Mouse (Mus musculus) testis, adult 2 months (tissue): ENCODE data around the gene Twsg1. TPM values are rescaled to one million over a fixed set of nuclear protein-coding genes. Genes with fewer than 3 reads are reported as not detected.
"Not testable (repeated sequence)": the region's sequence is repeated elsewhere in the genome, so short reads cannot be mapped to it uniquely, and the experiment has no call there.

ENCODE experiments used
- H3K27ac ChIP-seq: fragments of 200-500 bp; 2 replicates; pipeline ENCODE4 v1.5.1; 2012; ENCODE audit warnings: low read depth, low read length; ENCODE audit not compliant: control insufficient read depth, insufficient read depth
- H3K27me3 ChIP-seq: fragments of 200-500 bp; 2 replicates; pipeline ENCODE4 v1.6.1; 2012; ENCODE audit warnings: mild to moderate bottlenecking, low read length, moderate library complexity; ENCODE audit not compliant: control insufficient read depth, insufficient read depth
- H3K36me3 ChIP-seq: fragments of 200-500 bp; 2 replicates; pipeline ENCODE4 v1.6.1; 2012; ENCODE audit warnings: mild to moderate bottlenecking, low read length; ENCODE audit not compliant: control insufficient read depth, insufficient read depth
- H3K4me1 ChIP-seq: fragments of 200-500 bp; 2 replicates; pipeline ENCODE4 v1.6.1; 2012; ENCODE audit warnings: low read length; ENCODE audit not compliant: control insufficient read depth, insufficient read depth
- H3K4me3 ChIP-seq: fragments of 200-500 bp; 2 replicates; pipeline ENCODE4 v1.5.1; 2012; ENCODE audit warnings: low read depth, mild to moderate bottlenecking, low read length, moderate library complexity, mixed read lengths; ENCODE audit not compliant: control insufficient read depth
- CTCF ChIP-seq: fragments of 200-500 bp; IDR thresholded peaks from 2 replicates; pipeline ENCODE4 v1.5.1; 2012; ENCODE audit warnings: low read depth, mild to moderate bottlenecking, inconsistent platforms, low read length, moderate library complexity; ENCODE audit not compliant: control insufficient read depth, insufficient read depth, insufficient replicate concordance
- POLR2A ChIP-seq: fragments of 200-500 bp; IDR thresholded peaks from 2 replicates; pipeline ENCODE4 v1.6.1; 2012; ENCODE audit warnings: low read depth, mild to moderate bottlenecking, inconsistent platforms, low read length, moderate library complexity; ENCODE audit not compliant: control insufficient read depth
- polyA plus RNA-seq: library from polyadenylated mRNA; depleted of rRNA; stranded (reverse); fragments of >200 nt; gene quantifications from 2 replicates; pipeline ENCODE4 v1.2.3, GENCODE M21; 2012; rRNA removed

Twsg1 gene
- 6.8 and 7.6 TPM in 2 replicates for polyA plus RNA-seq

DNA sequence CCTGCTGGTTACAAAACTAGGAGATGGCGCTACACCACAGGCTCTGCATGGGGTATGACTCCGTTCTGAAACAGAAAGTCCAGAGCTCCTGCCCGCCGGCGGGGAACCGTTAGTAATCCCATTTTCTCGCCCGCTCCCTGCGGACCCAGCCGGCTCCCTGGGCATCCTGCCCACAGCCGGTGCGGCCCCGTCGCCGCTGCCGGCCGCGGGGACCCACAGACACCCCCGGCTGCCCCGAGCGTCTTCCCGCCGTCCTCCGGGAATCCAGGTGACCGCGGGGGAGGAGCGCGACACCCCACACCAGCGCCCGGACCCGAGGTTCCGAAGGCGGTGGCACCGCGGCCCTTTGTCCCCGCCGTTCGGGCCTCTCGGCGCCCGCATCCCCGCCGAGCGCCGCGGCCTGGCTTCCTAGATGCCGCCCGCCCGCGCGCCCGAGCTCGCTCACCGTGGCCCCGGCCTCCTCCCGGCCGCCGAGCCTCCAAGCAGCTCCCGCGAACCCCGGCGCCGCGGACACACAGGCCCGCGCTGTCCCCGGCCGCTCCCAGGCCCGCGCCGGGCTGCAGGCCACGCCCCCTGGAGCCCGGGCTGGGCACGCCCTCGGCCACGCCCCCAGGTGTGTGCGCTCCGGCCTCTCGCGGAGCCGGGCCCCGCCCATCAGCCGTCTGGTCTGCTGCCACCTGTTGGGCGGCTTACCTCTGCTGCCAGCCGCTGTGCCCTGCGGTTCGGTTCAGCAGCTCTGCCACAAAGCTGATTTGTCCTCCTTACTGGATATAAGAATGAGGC, at the start of gene Twsg1:
Gene Twsg1, minus strand, starts transcription at position 605 of the 783 bp plus-strand sequence.
- H3K36me3 ChIP-seq = no peaks in the 10 kb centered on the region; the same call in 1 of the 2 replicates
- H3K27ac ChIP-seq = peak within 1 kb of the TSS; percentile 85
- H3K27me3 ChIP-seq = no peaks in the 10 kb centered on the region
- H3K4me3 ChIP-seq = peak within 1 kb of the TSS; percentile 95
- peaks cover 5% of the 10 kb centered on the region for H3K4me1 ChIP-seq
- peak; percentile 33; the same call in 1 of the 2 replicates for TF ChIP-seq CTCF
- peak; percentile 67; the same call in 1 of the 2 replicates for TF ChIP-seq POLR2A

DNA sequence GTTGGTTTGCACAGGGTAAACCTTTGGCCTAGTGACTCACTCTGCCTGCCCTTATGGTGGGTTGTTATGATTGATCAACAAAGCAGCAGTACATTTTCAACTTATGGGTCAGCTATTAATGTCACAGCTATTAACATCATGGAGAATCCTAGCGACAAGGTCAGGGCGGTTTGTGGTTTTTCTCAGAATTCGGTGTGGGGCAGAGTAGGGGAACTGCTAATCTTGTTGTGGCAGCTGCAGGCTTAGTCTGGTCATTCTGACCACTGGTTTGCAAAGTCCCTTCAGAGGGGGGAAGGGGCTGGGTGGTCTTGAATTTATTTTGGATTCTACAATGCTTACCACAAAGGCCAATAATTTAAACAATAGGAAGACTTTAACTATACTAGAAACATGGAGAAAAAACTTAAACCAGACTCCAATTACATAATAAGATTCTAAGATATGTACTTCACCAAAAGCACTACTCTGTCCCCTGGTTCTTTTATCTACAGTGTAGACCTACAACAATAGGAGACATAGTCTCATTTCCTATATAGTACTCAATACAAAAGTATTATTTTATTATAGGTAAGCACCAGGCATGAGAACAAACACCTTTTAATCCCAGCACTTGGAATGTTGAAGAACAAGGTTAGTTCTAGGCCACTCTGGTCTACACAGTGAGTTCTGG, 37.3 kb upstream of the Twsg1 start:
- no peak for TF ChIP-seq CTCF
- TF ChIP-seq POLR2A = no peak
- Histone ChIP-seq H3K4me1 (no peaks in the 10 kb centered on the region), H3K4me3 (no peak overlapping the region), H3K27me3 (no peaks in the 10 kb centered on the region), H3K27ac (no peak overlapping the region), H3K36me3 (peaks cover 2% of the 10 kb centered on the region; the same call in 1 of the 2 replicates)

DNA sequence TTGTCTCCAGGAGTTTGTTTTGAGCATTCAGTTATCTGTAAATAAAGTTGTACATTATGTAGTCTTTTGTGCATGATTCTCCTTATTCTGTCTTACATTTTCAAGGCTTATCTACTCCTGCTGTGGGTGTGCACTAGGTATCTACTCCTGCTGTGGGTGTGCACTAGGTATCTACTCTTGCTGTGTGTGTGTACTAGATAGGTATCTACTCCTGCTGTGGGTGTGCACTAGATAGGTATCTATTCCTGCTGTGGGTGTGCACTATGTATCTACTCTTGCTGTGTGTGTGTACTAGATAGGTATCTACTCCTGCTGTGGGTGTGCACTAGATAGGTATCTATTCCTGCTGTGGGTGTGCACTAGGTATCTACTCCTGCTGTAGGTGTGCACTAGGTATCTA, 25.7 kb upstream of the Twsg1 start:
- not testable (repeated sequence) for H3K4me1 ChIP-seq, H3K27me3 ChIP-seq, H3K4me3 ChIP-seq, H3K36me3 ChIP-seq, H3K27ac ChIP-seq

GRCm38 (mm10) chr17:65967751-65968150, 16.7 kb upstream of the Twsg1 start:
- H3K4me1 ChIP-seq = no peaks in the 10 kb centered on the region

GRCm38 (mm10) chr17:65962263-65962662, 11.2 kb upstream of the Twsg1 start:
- H3K27ac ChIP-seq = no peak overlapping the region
- peaks cover 2% of the 10 kb centered on the region for H3K4me1 ChIP-seq
- no peaks in the 10 kb centered on the region for H3K27me3 ChIP-seq

More at GRCm38 (mm10) chr17:65967751-65968150, 16.7 kb upstream of the Twsg1 start:
- TF ChIP-seq POLR2A = no peak
- no peak for TF ChIP-seq CTCF
- H3K4me3 ChIP-seq = no peak overlapping the region
- no peaks in the 10 kb centered on the region; the same call in 1 of the 2 replicates for H3K36me3 ChIP-seq
- H3K27ac ChIP-seq = no peak overlapping the region
- no peaks in the 10 kb centered on the region for H3K27me3 ChIP-seq

GRCm38 (mm10) chr17:65961606-65962136, 10.6 kb upstream of the Twsg1 start:
- no peak for TF ChIP-seq POLR2A
- no peak for TF ChIP-seq CTCF
- no peak overlapping the region for H3K27ac ChIP-seq
- no peaks in the 10 kb centered on the region for H3K36me3 ChIP-seq
- H3K4me3 ChIP-seq = no peak overlapping the region
- peaks cover 6% of the 10 kb centered on the region for H3K4me1 ChIP-seq
- H3K27me3 ChIP-seq = no peaks in the 10 kb centered on the region

More at GRCm38 (mm10) chr17:65962263-65962662, 11.2 kb upstream of the Twsg1 start:
- H3K36me3 ChIP-seq = no peaks in the 10 kb centered on the region
- no peak overlapping the region for H3K4me3 ChIP-seq
- no peak for TF ChIP-seq CTCF
- TF ChIP-seq POLR2A = no peak

- H3K36me3 ChIP-seq = no peaks in the 10 kb centered on the region
- no peaks in the 10 kb centered on the region for H3K27me3 ChIP-seq
- peaks cover 8% of the 10 kb centered on the region for H3K4me1 ChIP-seq
- H3K27ac ChIP-seq = no peak overlapping the region
- TF ChIP-seq CTCF (no peak), POLR2A (no peak)
- no peak overlapping the region for H3K4me3 ChIP-seq
Observed at GRCm38 (mm10) chr17:65959011-65959410, 8.0 kb upstream of the Twsg1 start.
